Mouse (Mus musculus): ENCODE measurements around the gene Olfr70. TPM values are rescaled to one million over a fixed set of nuclear protein-coding genes. Genes with fewer than 3 reads are reported as not detected.

Olfr70 gene
- polyA plus RNA-seq, 1 experiment: not detected

- peak overlapping the region; percentile 18 for H3K4me2 ChIP-seq (ENCODE audit: low read depth)
- H3K79me2 ChIP-seq (ENCODE audit: control insufficient read depth, insufficient read depth): no peaks in the 10 kb centered on the region
- H3ac ChIP-seq (ENCODE audit: control insufficient read depth, insufficient read length): no peak overlapping the region
- TF ChIP-seq MYOG (IDR thresholded peaks at IDR 0.05; ENCODE audit: control insufficient read depth in 1 of 3, insufficient read depth in 1 of 3, insufficient read length in 2 of 3, low read depth in 2 of 3): peak; percentile 31 to 53 (median 39)
- no peak for TF ChIP-seq TCF3 (IDR thresholded peaks at IDR 0.05; ENCODE audit: insufficient read length, low read depth)
- no peak for TF ChIP-seq POLR2AphosphoS2 (IDR thresholded peaks at IDR 0.05; ENCODE audit: insufficient read length, low read depth)
- peak in 2 of 3 experiments; percentile 6 to 45 for TF ChIP-seq MYOD1 (IDR thresholded peaks at IDR 0.05; ENCODE audit: control insufficient read depth in 1 of 3, insufficient read length in 2 of 3, low read depth in 2 of 3)
- no peak for TF ChIP-seq SRF (IDR thresholded peaks at IDR 0.05; ENCODE audit: control insufficient read depth, insufficient read length, low read depth)
- no peak for TF ChIP-seq E2F4 (IDR thresholded peaks at IDR 0.05; ENCODE audit: insufficient read depth)
- no peaks in the 10 kb centered on the region for H3K36me3 ChIP-seq (ENCODE audit: control insufficient read depth, insufficient read depth)
- H3K27me3 ChIP-seq (ENCODE audit: control insufficient read depth, insufficient read depth, insufficient read length): no peaks in the 10 kb centered on the region
- no peak overlapping the region for H3K4me3 ChIP-seq
Observed at GRCm38 (mm10) chr4:43720491-43721228, 20.1 kb upstream of the Olfr70 start.

GRCm38 (mm10) chr4:43713652-43714219 is 13.1 kb upstream of the Olfr70 start:
- H3K27me3 ChIP-seq (ENCODE audit: control insufficient read depth, insufficient read depth, insufficient read length): peaks cover 25% of the 10 kb centered on the region
- no peaks in the 10 kb centered on the region for H3K79me2 ChIP-seq (ENCODE audit: control insufficient read depth, insufficient read depth)
- H3K36me3 ChIP-seq (ENCODE audit: control insufficient read depth, insufficient read depth): no peaks in the 10 kb centered on the region
- no peak overlapping the region for H3ac ChIP-seq (ENCODE audit: control insufficient read depth, insufficient read length)
- H3K4me3 ChIP-seq: no peak overlapping the region
- H3K4me2 ChIP-seq (ENCODE audit: low read depth): no peak overlapping the region
- TF ChIP-seq MYOG (IDR thresholded peaks at IDR 0.05; ENCODE audit: control insufficient read depth in 1 of 3, insufficient read depth in 1 of 3, insufficient read length in 2 of 3, low read depth in 2 of 3) (no peak), CEBPB (IDR thresholded peaks at IDR 0.05; ENCODE audit: insufficient read depth, poor library complexity, severe bottlenecking) (no peak), POLR2AphosphoS2 (IDR thresholded peaks at IDR 0.05; ENCODE audit: insufficient read length, low read depth) (no peak), TCF12 (IDR thresholded peaks at IDR 0.05; ENCODE audit: insufficient read depth, poor library complexity, severe bottlenecking) (no peak), SRF (IDR thresholded peaks at IDR 0.05; ENCODE audit: control insufficient read depth, insufficient read length, low read depth) (no peak), POLR2A (IDR thresholded peaks at IDR 0.05; ENCODE audit: insufficient read length, low read depth) (no peak), REST (IDR thresholded peaks at IDR 0.05; ENCODE audit: insufficient read depth, insufficient read length) (no peak), E2F4 (IDR thresholded peaks at IDR 0.05; ENCODE audit: insufficient read depth) (no peak), USF1 (IDR thresholded peaks at IDR 0.05; ENCODE audit: low read depth) (no peak), TCF3 (IDR thresholded peaks at IDR 0.05; ENCODE audit: insufficient read length, low read depth) (no peak), MAX (IDR thresholded peaks at IDR 0.05; ENCODE audit: low read depth) (no peak), MYOD1 (IDR thresholded peaks at IDR 0.05; ENCODE audit: control insufficient read depth in 1 of 3, insufficient read length in 2 of 3, low read depth in 2 of 3) (no peak)

GRCm38 (mm10) chr4:43711821-43712220 is 11.2 kb upstream of the Olfr70 start:
- peaks cover 43% of the 10 kb centered on the region for H3K27me3 ChIP-seq (ENCODE audit: control insufficient read depth, insufficient read depth, insufficient read length)
- H3K36me3 ChIP-seq (ENCODE audit: control insufficient read depth, insufficient read depth): no peaks in the 10 kb centered on the region
- no peak overlapping the region for H3K4me3 ChIP-seq
- no peak overlapping the region for H3ac ChIP-seq (ENCODE audit: control insufficient read depth, insufficient read length)
- H3K4me2 ChIP-seq (ENCODE audit: low read depth): no peak overlapping the region
- H3K79me2 ChIP-seq (ENCODE audit: control insufficient read depth, insufficient read depth): no peaks in the 10 kb centered on the region
- peak; percentile 16 for TF ChIP-seq SRF (IDR thresholded peaks at IDR 0.05; ENCODE audit: control insufficient read depth, insufficient read length, low read depth)
- no peak for TF ChIP-seq POLR2AphosphoS2 (IDR thresholded peaks at IDR 0.05; ENCODE audit: insufficient read length, low read depth)

GRCm38 (mm10) chr4:43709869-43710268 is 9.3 kb upstream of the Olfr70 start, which contains the start of gene Olfr71:
Gene Olfr71, minus strand, starts transcription at chr4:43710255.
- Histone ChIP-seq H3K79me2 (ENCODE audit: control insufficient read depth, insufficient read depth) (no peaks in the 10 kb centered on the region), H3K36me3 (ENCODE audit: control insufficient read depth, insufficient read depth) (no peaks in the 10 kb centered on the region), H3K4me3 (no peak within 1 kb of the TSS), H3ac (ENCODE audit: control insufficient read depth, insufficient read length) (no peak within 1 kb of the TSS), H3K4me2 (ENCODE audit: low read depth) (no peak within 1 kb of the TSS), H3K27me3 (ENCODE audit: control insufficient read depth, insufficient read depth, insufficient read length) (peaks cover 62% of the 10 kb centered on the region)
- TF ChIP-seq SRF (IDR thresholded peaks at IDR 0.05; ENCODE audit: control insufficient read depth, insufficient read length, low read depth) (no peak), MAX (IDR thresholded peaks at IDR 0.05; ENCODE audit: low read depth) (no peak), CEBPB (IDR thresholded peaks at IDR 0.05; ENCODE audit: insufficient read depth, poor library complexity, severe bottlenecking) (no peak), TCF12 (IDR thresholded peaks at IDR 0.05; ENCODE audit: insufficient read depth, poor library complexity, severe bottlenecking) (no peak), POLR2AphosphoS2 (IDR thresholded peaks at IDR 0.05; ENCODE audit: insufficient read length, low read depth) (no peak), E2F4 (IDR thresholded peaks at IDR 0.05; ENCODE audit: insufficient read depth) (no peak), USF1 (IDR thresholded peaks at IDR 0.05; ENCODE audit: low read depth) (no peak), POLR2A (IDR thresholded peaks at IDR 0.05; ENCODE audit: insufficient read length, low read depth) (no peak), TCF3 (IDR thresholded peaks at IDR 0.05; ENCODE audit: insufficient read length, low read depth) (no peak), MYOD1 (IDR thresholded peaks at IDR 0.05; ENCODE audit: control insufficient read depth in 1 of 3, insufficient read length in 2 of 3, low read depth in 2 of 3) (no peak), REST (IDR thresholded peaks at IDR 0.05; ENCODE audit: insufficient read depth, insufficient read length) (no peak), MYOG (IDR thresholded peaks at IDR 0.05; ENCODE audit: control insufficient read depth in 1 of 3, insufficient read depth in 1 of 3, insufficient read length in 2 of 3, low read depth in 2 of 3) (no peak)

- Histone ChIP-seq H3ac (ENCODE audit: control insufficient read depth, insufficient read length) (no peak overlapping the region), H3K4me3 (no peak overlapping the region), H3K4me2 (ENCODE audit: low read depth) (no peak overlapping the region), H3K36me3 (ENCODE audit: control insufficient read depth, insufficient read depth) (no peaks in the 10 kb centered on the region), H3K27me3 (ENCODE audit: control insufficient read depth, insufficient read depth, insufficient read length) (peaks cover 82% of the 10 kb centered on the region), H3K79me2 (ENCODE audit: control insufficient read depth, insufficient read depth) (no peaks in the 10 kb centered on the region)
- TF ChIP-seq E2F4 (IDR thresholded peaks at IDR 0.05; ENCODE audit: insufficient read depth) (no peak), POLR2A (IDR thresholded peaks at IDR 0.05; ENCODE audit: insufficient read length, low read depth) (no peak), POLR2AphosphoS2 (IDR thresholded peaks at IDR 0.05; ENCODE audit: insufficient read length, low read depth) (no peak), TCF12 (IDR thresholded peaks at IDR 0.05; ENCODE audit: insufficient read depth, poor library complexity, severe bottlenecking) (no peak), CEBPB (IDR thresholded peaks at IDR 0.05; ENCODE audit: insufficient read depth, poor library complexity, severe bottlenecking) (no peak), SRF (IDR thresholded peaks at IDR 0.05; ENCODE audit: control insufficient read depth, insufficient read length, low read depth) (no peak), MAX (IDR thresholded peaks at IDR 0.05; ENCODE audit: low read depth) (no peak), USF1 (IDR thresholded peaks at IDR 0.05; ENCODE audit: low read depth) (no peak), TCF3 (IDR thresholded peaks at IDR 0.05; ENCODE audit: insufficient read length, low read depth) (no peak), REST (IDR thresholded peaks at IDR 0.05; ENCODE audit: insufficient read depth, insufficient read length) (no peak), MYOD1 (IDR thresholded peaks at IDR 0.05; ENCODE audit: control insufficient read depth in 1 of 3, insufficient read length in 2 of 3, low read depth in 2 of 3) (no peak), MYOG (IDR thresholded peaks at IDR 0.05; ENCODE audit: control insufficient read depth in 1 of 3, insufficient read depth in 1 of 3, insufficient read length in 2 of 3, low read depth in 2 of 3) (no peak)
Observed at GRCm38 (mm10) chr4:43705991-43706390, 5.4 kb upstream of the Olfr70 start.
